Comparison of ENCODE assay signal across 8 mouse cellular contexts in genomic region chr11:115765607-115766141, GRCm38 (mm10). TPM values are rescaled to one million over a fixed set of nuclear protein-coding genes. Genes with fewer than 3 reads are reported as not detected.
DNase-seq lines count a peak whose midpoint lies in the region; ATAC-seq and TF ChIP-seq lines count a peak whose summit lies in the region.

No protein-coding gene starts in this region.

- no peaks in the 10 kb centered on the region for H3K27me3 ChIP-seq in forebrain, embryonic 15.5 days
- H3K27me3 ChIP-seq in hindbrain, postnatal 0 days (ENCODE audit: insufficient read depth, low read length) = no peaks in the 10 kb centered on the region

- H3K9ac ChIP-seq in forebrain, embryonic 15.5 days (replicated peaks) = peak overlapping the region; percentile 83
- H3K9ac ChIP-seq in hindbrain, postnatal 0 days (replicated peaks; ENCODE audit: low read length) = peak overlapping the region; percentile 90

- under 1% methylated on average over 33 of the region's 34 CpGs for WGBS in forebrain, embryonic 15.5 days
- under 1% methylated on average over 34 of the region's 34 CpGs for WGBS in hindbrain, postnatal 0 days
- under 1% methylated on average over 34 of the region's 34 CpGs for WGBS in lung, adult 2 months

- no peak for TF ChIP-seq CTCF in bone marrow macrophage, adult 2 months (IDR thresholded peaks at IDR 0.05; ENCODE audit: low read depth, low read length)
- 0 out of 2 replicates have a peak, but pooled peaks have one; percentile 12 for TF ChIP-seq CTCF in hindbrain, postnatal 0 days (IDR thresholded peaks at IDR 0.05; ENCODE audit: low read depth)
- TF ChIP-seq CTCF in lung, adult 2 months (IDR thresholded peaks at IDR 0.05; ENCODE audit: insufficient read depth, low read length) = no peak

- H3K9me3 ChIP-seq in forebrain, embryonic 15.5 days = no peaks in the 10 kb centered on the region
- H3K9me3 ChIP-seq in hindbrain, postnatal 0 days (ENCODE audit: low read length) = no peaks in the 10 kb centered on the region

- H3K4me3 ChIP-seq in bone marrow macrophage, adult 2 months (ENCODE audit: insufficient read depth, low read length) = peak overlapping the region; percentile 78
- H3K4me3 ChIP-seq in forebrain, embryonic 15.5 days = peak overlapping the region; percentile 74
- peak overlapping the region; percentile 89 for H3K4me3 ChIP-seq in hindbrain, postnatal 0 days (ENCODE audit: low read length)
- H3K4me3 ChIP-seq in lung, adult 2 months (replicated peaks; ENCODE audit: extremely low read depth, low read depth, low read length) = peak overlapping the region; percentile 91

- intact Hi-C loops in left cerebral cortex, postnatal 36 days (cut with DNase I) = loop anchor here (5.0 kb wide), 2 partner anchors 43 to 47 kb away; partner anchors contain the start of genes Caskin2 and Tsen54

- H3K36me3 ChIP-seq in forebrain, embryonic 15.5 days = no peaks in the 10 kb centered on the region
- no peaks in the 10 kb centered on the region for H3K36me3 ChIP-seq in hindbrain, postnatal 0 days (ENCODE audit: insufficient read depth, low read length)

- H3K4me1 ChIP-seq in bone marrow macrophage, adult 2 months (ENCODE audit: control insufficient read depth, insufficient read depth, low read length) = peaks cover 17% of the 10 kb centered on the region
- H3K4me1 ChIP-seq in forebrain, embryonic 15.5 days = peaks cover 37% of the 10 kb centered on the region
- peaks cover 13% of the 10 kb centered on the region for H3K4me1 ChIP-seq in hindbrain, postnatal 0 days (ENCODE audit: insufficient read depth, low read length)
- peaks cover 14% of the 10 kb centered on the region for H3K4me1 ChIP-seq in lung, adult 2 months (ENCODE audit: control insufficient read depth, insufficient read depth, low read length)

- DNase-seq in left cerebral cortex, adult 8-10 months (ENCODE audit: low spot score in 2 of 2) = peak; percentile 40 to 59
- DNase-seq in left cerebral cortex, postnatal 36 days (ENCODE audit: low spot score in 2 of 2) = no peak
- peak; percentile 63 for DNase-seq in hindbrain, postnatal 0 days (ENCODE audit: low spot score)
- no peak for DNase-seq in lung, adult 2 months
- DNase-seq in ovary, postnatal 14 days (ENCODE audit: low spot score) = no peak

- peak overlapping the region; percentile 33 for H3K27ac ChIP-seq in bone marrow macrophage, adult 2 months (ENCODE audit: insufficient read depth, low read depth, low read length)
- H3K27ac ChIP-seq in forebrain, embryonic 15.5 days (replicated peaks) = peak overlapping the region; percentile 91
- peak overlapping the region; percentile 91 for H3K27ac ChIP-seq in hindbrain, postnatal 0 days

- ATAC-seq in forebrain, embryonic 15.5 days (replicated peaks) = peak; percentile 86
- peak; percentile 83 for ATAC-seq in hindbrain, postnatal 0 days
- ATAC-seq in neutrophil, adult 5-6 weeks (ENCODE audit: extremely low read depth, insufficient number of reproducible peaks, low FRiP score, poor library complexity, severe bottlenecking) = peak; percentile 27; the same call in 1 of the 2 replicates

- H3K4me2 ChIP-seq in forebrain, embryonic 15.5 days (replicated peaks) = peak overlapping the region; percentile 45
- peak overlapping the region; percentile 88 for H3K4me2 ChIP-seq in hindbrain, postnatal 0 days (ENCODE audit: low read depth, low read length)

- no peak for TF ChIP-seq POLR2A in bone marrow macrophage, adult 2 months (IDR thresholded peaks at IDR 0.05; ENCODE audit: borderline replicate concordance, low read depth, low read length)
- peak; percentile 50; the same call in 1 of the 2 replicates for TF ChIP-seq POLR2A in lung, adult 2 months (IDR thresholded peaks at IDR 0.05; ENCODE audit: borderline replicate concordance, extremely low read depth, low read depth, low read length)

RNA-seq across cellular contexts. Expression of gene Tmem94, which starts 0.4 kb away (rescaled TPM):
- 10 to 100 TPM; 58.1 to 66.3 (median 62.9) TPM for total RNA-seq in left cerebral cortex, adult 8-10 months (2022)
- total RNA-seq in left cerebral cortex, postnatal 36 days (2021) = 10 to 100 TPM; 54.9 to 69.9 TPM
- 18.0 and 21.7 TPM in 2 replicates for polyA plus RNA-seq in bone marrow macrophage, adult 2 months (2012; ENCODE audit: insufficient read depth, insufficient read length, missing spikeins)
- 27.6 and 29.8 TPM in 2 replicates for polyA plus RNA-seq in forebrain, embryonic 15.5 days (2015; fragmentation: Nextera tagmentation; extraction: Ambion mirVana)
- total RNA-seq in hindbrain, postnatal 0 days (2014; rRNA removed) = 42.4 and 42.6 TPM in 2 replicates
- 12.5 and 16.1 TPM in 2 replicates for polyA plus RNA-seq in hindbrain, postnatal 0 days (2015; fragmentation: Nextera tagmentation; extraction: Ambion mirVana)
- 100.0 and 107 TPM in 2 replicates for polyA plus RNA-seq in lung, adult 2 months (2012; rRNA removed)
- total RNA-seq in neutrophil, adult 5-6 weeks (2017) = 17.1 and 19.8 TPM in 2 replicates

RNA-seq across cellular contexts. Expression of gene Caskin2, which starts 47.8 kb away (rescaled TPM):
- 10 to 100 TPM; 18.2 to 18.9 (median 18.4) TPM for total RNA-seq in left cerebral cortex, adult 8-10 months (2022)
- total RNA-seq in left cerebral cortex, postnatal 36 days (2021) = 10 to 100 TPM; 19.1 to 19.9 TPM
- 3.9 and 5.6 TPM in 2 replicates for polyA plus RNA-seq in bone marrow macrophage, adult 2 months (2012; ENCODE audit: insufficient read depth, insufficient read length, missing spikeins)
- polyA plus RNA-seq in forebrain, embryonic 15.5 days (2015; fragmentation: Nextera tagmentation; extraction: Ambion mirVana) = 7.8 and 7.9 TPM in 2 replicates
- 24.4 and 39.2 TPM in 2 replicates for total RNA-seq in hindbrain, postnatal 0 days (2014; rRNA removed)
- polyA plus RNA-seq in hindbrain, postnatal 0 days (2015; fragmentation: Nextera tagmentation; extraction: Ambion mirVana) = 7.7 and 8.0 TPM in 2 replicates
- polyA plus RNA-seq in lung, adult 2 months (2012; rRNA removed) = 105 and 144 TPM in 2 replicates
- 2.3 and 4.5 TPM in 2 replicates for total RNA-seq in neutrophil, adult 5-6 weeks (2017)

RNA-seq across cellular contexts. Expression of gene Tsen54, which starts 48.9 kb away (rescaled TPM):
- 10 to 100 TPM; 12.4 to 17.1 (median 14.5) TPM for total RNA-seq in left cerebral cortex, adult 8-10 months (2022)
- 10 to 100 TPM; 10.6 to 16.0 TPM for total RNA-seq in left cerebral cortex, postnatal 36 days (2021)
- polyA plus RNA-seq in bone marrow macrophage, adult 2 months (2012; ENCODE audit: insufficient read depth, insufficient read length, missing spikeins) = 10.6 and 14.4 TPM in 2 replicates
- polyA plus RNA-seq in forebrain, embryonic 15.5 days (2015; fragmentation: Nextera tagmentation; extraction: Ambion mirVana) = 24.2 and 25.9 TPM in 2 replicates
- 22.5 and 34.6 TPM in 2 replicates for total RNA-seq in hindbrain, postnatal 0 days (2014; rRNA removed)
- 18.0 and 18.8 TPM in 2 replicates for polyA plus RNA-seq in hindbrain, postnatal 0 days (2015; fragmentation: Nextera tagmentation; extraction: Ambion mirVana)
- polyA plus RNA-seq in lung, adult 2 months (2012; rRNA removed) = 28.9 and 31.3 TPM in 2 replicates
- total RNA-seq in neutrophil, adult 5-6 weeks (2017) = 8.8 and 15.2 TPM in 2 replicates

RNA-seq across cellular contexts. Expression of gene Grb2, which starts 57.3 kb away (rescaled TPM):
- 100 to 1,000 TPM; 206 to 217 (median 212) TPM for total RNA-seq in left cerebral cortex, adult 8-10 months (2022)
- 100 to 1,000 TPM; 175 to 190 TPM for total RNA-seq in left cerebral cortex, postnatal 36 days (2021)
- 251 and 274 TPM in 2 replicates for polyA plus RNA-seq in bone marrow macrophage, adult 2 months (2012; ENCODE audit: insufficient read depth, insufficient read length, missing spikeins)
- 180 and 199 TPM in 2 replicates for polyA plus RNA-seq in forebrain, embryonic 15.5 days (2015; fragmentation: Nextera tagmentation; extraction: Ambion mirVana)
- total RNA-seq in hindbrain, postnatal 0 days (2014; rRNA removed) = 68.0 and 76.6 TPM in 2 replicates
- 139 and 159 TPM in 2 replicates for polyA plus RNA-seq in hindbrain, postnatal 0 days (2015; fragmentation: Nextera tagmentation; extraction: Ambion mirVana)
- polyA plus RNA-seq in lung, adult 2 months (2012; rRNA removed) = 38.3 and 46.6 TPM in 2 replicates
- 59.5 and 71.5 TPM in 2 replicates for total RNA-seq in neutrophil, adult 5-6 weeks (2017)

RNA-seq across cellular contexts. Expression of gene Llgl2, which starts 58.2 kb away (rescaled TPM):
- total RNA-seq in left cerebral cortex, adult 8-10 months (2022) = 1 to 10 TPM; 2.5 to 5.2 (median 4.6) TPM
- 1 to 10 TPM; 2.6 to 3.9 TPM for total RNA-seq in left cerebral cortex, postnatal 36 days (2021)
- 4.0 and 4.9 TPM in 2 replicates for polyA plus RNA-seq in bone marrow macrophage, adult 2 months (2012; ENCODE audit: insufficient read depth, insufficient read length, missing spikeins)
- 1.0 and 1.1 TPM in 2 replicates for polyA plus RNA-seq in forebrain, embryonic 15.5 days (2015; fragmentation: Nextera tagmentation; extraction: Ambion mirVana)
- total RNA-seq in hindbrain, postnatal 0 days (2014; rRNA removed) = 1.6 and 2.1 TPM in 2 replicates
- 1.5 and 1.8 TPM in 2 replicates for polyA plus RNA-seq in hindbrain, postnatal 0 days (2015; fragmentation: Nextera tagmentation; extraction: Ambion mirVana)
- 91.8 and 94.0 TPM in 2 replicates for polyA plus RNA-seq in lung, adult 2 months (2012; rRNA removed)
- 12.8 and 14.1 TPM in 2 replicates for total RNA-seq in neutrophil, adult 5-6 weeks (2017)

Comparison
In these comparisons a context has a peak if more than half of its experiments do, and no peak if none do; other contexts are left out.
1. DNase-seq: peak in left cerebral cortex, adult 8-10 months (2 of 2) and hindbrain, postnatal 0 days (single experiment); none in left cerebral cortex, postnatal 36 days (0 of 2), lung, adult 2 months (single experiment) and ovary, postnatal 14 days (single experiment).
2. H3K27ac ChIP-seq: peak in every context shown above with its lines; median percentile 91 in forebrain, embryonic 15.5 days; 91 in hindbrain, postnatal 0 days; 33 in bone marrow macrophage, adult 2 months.
3. ATAC-seq: peak in every context shown above with its lines; median percentile 86 in forebrain, embryonic 15.5 days; 83 in hindbrain, postnatal 0 days; 27 in neutrophil, adult 5-6 weeks.
4. Peak in every context shown above with its lines, with median percentiles within 50 percentile points of each other: H3K4me3 ChIP-seq.